Mouse (Mus musculus) erythroblast, embryonic 14.5 days (primary cell): ENCODE results near the gene Olfr798. TPM values are rescaled to one million over a fixed set of nuclear protein-coding genes. Genes with fewer than 3 reads are reported as not detected.

ENCODE experiments used
- H3K27me3 ChIP-seq: 2 replicates; pipeline ENCODE4 v1.6.1; 2012; ENCODE audit warnings: inconsistent platforms; ENCODE audit not compliant: control insufficient read depth
- H3K36me3 ChIP-seq: 2 replicates; pipeline ENCODE4 v1.6.1; 2012; ENCODE audit warnings: mild to moderate bottlenecking, inconsistent platforms; ENCODE audit not compliant: control insufficient read depth
- H3K4me1 ChIP-seq: 2 replicates; pipeline ENCODE4 v1.6.1; 2012; ENCODE audit warnings: inconsistent platforms; ENCODE audit not compliant: control insufficient read depth
- H3K4me3 ChIP-seq: replicated peaks from 2 replicates; pipeline ENCODE3; 2012; ENCODE audit warnings: moderate library complexity, mild to moderate bottlenecking, inconsistent platforms
- H3K9me3 ChIP-seq: 2 replicates; pipeline ENCODE4 v1.6.1; 2012; ENCODE audit warnings: low read length, inconsistent platforms, mixed read lengths; ENCODE audit not compliant: control insufficient read depth
- GATA1 ChIP-seq: IDR thresholded peaks from 2 replicates; pipeline ENCODE4 v1.6.1; 2012; ENCODE audit warnings: low read length, inconsistent platforms, mixed read lengths
- TAL1 ChIP-seq: IDR thresholded peaks from 3 replicates; pipeline ENCODE4 v1.6.1; 2012; ENCODE audit warnings: low read length, inconsistent platforms, mixed read lengths
- polyA plus RNA-seq: library from polyadenylated mRNA; stranded (reverse); fragments of >175 nt; gene quantifications from 2 replicates; pipeline ENCODE4 v1.2.3, GENCODE M21; 2012

Olfr798 gene
- not detected in 2 replicates for polyA plus RNA-seq

GRCm38 (mm10) chr10:129627834-129628233 lies at the start of gene Olfr798:
TSS of gene Olfr798 (minus strand) at chr10:129627934.
- Histone ChIP-seq H3K4me1 (no peaks in the 10 kb centered on the region), H3K36me3 (no peaks in the 10 kb centered on the region), H3K27me3 (no peaks in the 10 kb centered on the region), H3K4me3 (no peak within 1 kb of the TSS), H3K9me3 (no peaks in the 10 kb centered on the region)
- TF ChIP-seq GATA1 (no peak), TAL1 (no peak)

GRCm38 (mm10) chr10:129673765-129674164 lies 46.0 kb upstream of the Olfr798 start, which contains the start of gene Olfr801:
TSS of gene Olfr801 (minus strand) at chr10:129673865.
- TF ChIP-seq TAL1 (no peak), GATA1 (no peak)
- Histone ChIP-seq H3K4me3 (no peak within 1 kb of the TSS), H3K36me3 (no peaks in the 10 kb centered on the region), H3K9me3 (no peaks in the 10 kb centered on the region; the same call in 1 of the 2 replicates), H3K4me1 (no peaks in the 10 kb centered on the region), H3K27me3 (no peaks in the 10 kb centered on the region)

- H3K4me1 ChIP-seq: no peaks in the 10 kb centered on the region
- H3K9me3 ChIP-seq: no peaks in the 10 kb centered on the region
- H3K4me3 ChIP-seq: no peak within 1 kb of the TSS
- TF ChIP-seq GATA1 (no peak), TAL1 (no peak)
- no peaks in the 10 kb centered on the region for H3K36me3 ChIP-seq
- no peaks in the 10 kb centered on the region for H3K27me3 ChIP-seq
Observed at GRCm38 (mm10) chr10:129657394-129657793, 29.7 kb upstream of the Olfr798 start, which contains the start of gene Olfr800. TSS of gene Olfr800 (plus strand) at chr10:129657694.

GRCm38 (mm10) chr10:129651763-129652162 lies 24.0 kb upstream of the Olfr798 start:
- peaks cover 4% of the 10 kb centered on the region; the same call in 1 of the 2 replicates for H3K9me3 ChIP-seq
- TF ChIP-seq GATA1 (no peak), TAL1 (no peak)
- no peaks in the 10 kb centered on the region for H3K27me3 ChIP-seq
- no peaks in the 10 kb centered on the region for H3K4me1 ChIP-seq
- H3K36me3 ChIP-seq: no peaks in the 10 kb centered on the region
- no peak overlapping the region for H3K4me3 ChIP-seq

DNA sequence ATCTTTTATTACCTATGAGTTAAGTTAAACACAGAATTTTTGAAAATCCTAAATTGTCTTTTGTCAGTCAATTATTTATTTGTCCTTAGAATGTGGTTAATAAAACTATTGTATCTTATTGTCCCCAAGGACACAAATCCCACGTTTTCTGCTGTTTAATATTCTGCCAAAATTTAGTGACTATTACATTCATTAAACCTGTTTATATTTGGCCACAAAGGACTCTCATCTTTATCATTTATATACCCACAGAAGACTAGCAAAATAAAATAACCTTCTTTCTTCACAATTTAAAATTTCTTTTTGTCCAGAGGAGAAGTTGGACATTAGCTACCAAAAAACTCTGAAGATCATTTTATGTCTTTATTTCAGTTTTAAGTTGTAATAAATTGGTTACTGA lies 9.4 kb upstream of the Olfr798 start, which contains the start of gene Olfr799:
TSS of gene Olfr799 (plus strand) at position 301 of the 400 bp plus-strand sequence.
- Histone ChIP-seq H3K4me3 (no peak within 1 kb of the TSS), H3K9me3 (no peaks in the 10 kb centered on the region), H3K27me3 (no peaks in the 10 kb centered on the region), H3K4me1 (no peaks in the 10 kb centered on the region), H3K36me3 (no peaks in the 10 kb centered on the region)
- TF ChIP-seq TAL1: no peak
- no peak for TF ChIP-seq GATA1

GRCm38 (mm10) chr10:129623251-129623650 lies 4.5 kb downstream of the Olfr798 start:
- no peaks in the 10 kb centered on the region for H3K9me3 ChIP-seq
- H3K36me3 ChIP-seq: no peaks in the 10 kb centered on the region
- no peak overlapping the region for H3K4me3 ChIP-seq
- H3K4me1 ChIP-seq: no peaks in the 10 kb centered on the region
- TF ChIP-seq GATA1 (no peak), TAL1 (no peak)
- no peaks in the 10 kb centered on the region for H3K27me3 ChIP-seq

DNA sequence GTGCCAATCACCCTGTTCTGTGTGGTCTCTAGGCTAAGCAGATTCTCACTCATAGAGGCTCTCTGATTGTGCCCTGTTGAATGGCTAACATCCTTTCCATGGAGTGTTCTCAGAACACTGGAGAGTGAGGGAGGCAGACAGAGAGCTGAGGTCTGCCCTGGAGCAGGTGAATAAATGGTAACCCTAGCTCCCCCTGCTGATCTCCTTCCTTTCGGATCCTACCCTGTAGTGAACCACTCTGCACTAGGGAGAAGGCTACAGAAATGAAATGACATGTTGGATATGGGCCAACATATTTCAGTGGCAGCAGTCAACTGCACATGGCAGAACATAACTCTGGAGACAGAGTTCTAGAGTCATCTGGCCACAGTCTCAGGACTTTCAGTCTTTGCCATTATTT lies 6.0 kb downstream of the Olfr798 start:
- Histone ChIP-seq H3K36me3 (no peaks in the 10 kb centered on the region), H3K4me1 (no peaks in the 10 kb centered on the region), H3K9me3 (no peaks in the 10 kb centered on the region), H3K27me3 (no peaks in the 10 kb centered on the region), H3K4me3 (no peak overlapping the region)
- TF ChIP-seq TAL1 (no peak), GATA1 (no peak)

GRCm38 (mm10) chr10:129612470-129612869 lies 15.3 kb downstream of the Olfr798 start, which contains the start of gene Olfr796:
TSS of gene Olfr796 (minus strand) at chr10:129612570.
- Histone ChIP-seq H3K4me1 (no peaks in the 10 kb centered on the region), H3K4me3 (no peak within 1 kb of the TSS), H3K9me3 (peaks cover 9% of the 10 kb centered on the region), H3K36me3 (no peaks in the 10 kb centered on the region), H3K27me3 (no peaks in the 10 kb centered on the region)
- TF ChIP-seq GATA1 (no peak), TAL1 (no peak)

GRCm38 (mm10) chr10:129577066-129577465 lies 50.7 kb downstream of the Olfr798 start:
- no peaks in the 10 kb centered on the region for H3K9me3 ChIP-seq
- H3K27me3 ChIP-seq: no peaks in the 10 kb centered on the region
- H3K4me1 ChIP-seq: no peaks in the 10 kb centered on the region
- TF ChIP-seq TAL1: no peak
- TF ChIP-seq GATA1: no peak
- H3K36me3 ChIP-seq: no peaks in the 10 kb centered on the region
- H3K4me3 ChIP-seq: no peak overlapping the region

Other genes with a start within 250 kb of the Olfr798 start
- gene Olfr784, start 243.9 kb downstream of the Olfr798 start, polyA plus RNA-seq: not detected in 2 replicates
- not detected in 2 replicates for gene Olfr785, start 222.5 kb downstream of the Olfr798 start, polyA plus RNA-seq
- gene Olfr786, start 200.6 kb downstream of the Olfr798 start, polyA plus RNA-seq: not detected in 2 replicates
- gene Olfr787, start 166.1 kb downstream of the Olfr798 start, polyA plus RNA-seq: not detected in 2 replicates
- not detected in 2 replicates for gene Olfr788, start 156.9 kb downstream of the Olfr798 start, polyA plus RNA-seq
- not detected in 2 replicates for gene Olfr789, start 143.2 kb downstream of the Olfr798 start, polyA plus RNA-seq
- gene Olfr790, start 129.4 kb downstream of the Olfr798 start, polyA plus RNA-seq: not detected in 2 replicates
- gene Olfr791, start 106.1 kb downstream of the Olfr798 start, polyA plus RNA-seq: not detected in 2 replicates
- gene Olfr792, start 88.8 kb downstream of the Olfr798 start, polyA plus RNA-seq: not detected in 2 replicates
- not detected in 2 replicates for gene Olfr794, start 60.3 kb downstream of the Olfr798 start, polyA plus RNA-seq
- not detected in 2 replicates for gene Olfr796, start 15.4 kb downstream of the Olfr798 start, polyA plus RNA-seq
- not detected in 2 replicates for gene Olfr799, start 9.6 kb upstream of the Olfr798 start, polyA plus RNA-seq
- 0.01 TPM in 1 of 2 replicates, not detected in the other for gene Olfr800, start 29.8 kb upstream of the Olfr798 start, polyA plus RNA-seq
- gene Olfr801, start 45.9 kb upstream of the Olfr798 start, polyA plus RNA-seq: not detected in 2 replicates
- gene Olfr802, start 60.2 kb upstream of the Olfr798 start, polyA plus RNA-seq: not detected in 2 replicates
- not detected in 2 replicates for gene Olfr803, start 66.4 kb upstream of the Olfr798 start, polyA plus RNA-seq
- gene Olfr804, start 75.3 kb upstream of the Olfr798 start, polyA plus RNA-seq: not detected in 2 replicates
- gene Olfr805, start 101.4 kb upstream of the Olfr798 start, polyA plus RNA-seq: not detected in 2 replicates
- gene Olfr806, start 114.0 kb upstream of the Olfr798 start, polyA plus RNA-seq: not detected in 2 replicates
- gene Olfr807, start 129.9 kb upstream of the Olfr798 start, polyA plus RNA-seq: not detected in 2 replicates
- gene Olfr808, start 137.5 kb upstream of the Olfr798 start, polyA plus RNA-seq: not detected in 2 replicates
- not detected in 2 replicates for gene Olfr809, start 146.7 kb upstream of the Olfr798 start, polyA plus RNA-seq
- not detected in 2 replicates for gene Olfr810, start 167.0 kb upstream of the Olfr798 start, polyA plus RNA-seq
- not detected in 2 replicates for gene Olfr811, start 176.5 kb upstream of the Olfr798 start, polyA plus RNA-seq
- gene Olfr812, start 218.2 kb upstream of the Olfr798 start, polyA plus RNA-seq: not detected in 2 replicates
- not detected in 2 replicates for gene Olfr813, start 227.4 kb upstream of the Olfr798 start, polyA plus RNA-seq